Mouse (Mus musculus) thymus, postnatal 4 days (tissue): ENCODE data around the gene Olfr473.
"Not testable (repeated sequence)": the region's sequence is repeated elsewhere in the genome, so short reads cannot be mapped to it uniquely, and the experiment has no call there.

Source experiments
- DNase-seq: peaks from one replicate; pipeline ENCODE4 v3.0.0; 2021

Olfr473 gene

DNA sequence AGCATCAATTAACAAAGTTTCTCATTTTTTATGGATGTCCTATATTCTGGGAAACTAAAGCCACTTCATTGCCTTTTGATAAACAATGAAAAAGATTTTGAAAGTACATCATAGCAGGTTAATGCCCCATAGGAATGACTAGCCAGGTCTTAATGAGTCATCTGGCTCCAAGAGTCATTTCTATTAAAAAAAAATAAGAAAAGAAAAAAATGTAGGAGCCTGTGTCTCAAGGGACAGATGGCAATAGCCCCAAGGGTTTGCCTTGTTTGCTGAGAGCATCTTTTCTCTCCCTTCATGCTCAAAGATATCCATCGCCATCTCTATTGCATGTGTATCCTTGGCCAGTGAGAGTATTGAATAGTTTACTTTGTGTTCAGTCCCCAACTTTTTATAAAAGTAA, at the start of gene Olfr473:
Gene Olfr473 (plus strand): TSS at position 301 of the 400 bp plus-strand sequence.
- DNase-seq = no peak

DNA sequence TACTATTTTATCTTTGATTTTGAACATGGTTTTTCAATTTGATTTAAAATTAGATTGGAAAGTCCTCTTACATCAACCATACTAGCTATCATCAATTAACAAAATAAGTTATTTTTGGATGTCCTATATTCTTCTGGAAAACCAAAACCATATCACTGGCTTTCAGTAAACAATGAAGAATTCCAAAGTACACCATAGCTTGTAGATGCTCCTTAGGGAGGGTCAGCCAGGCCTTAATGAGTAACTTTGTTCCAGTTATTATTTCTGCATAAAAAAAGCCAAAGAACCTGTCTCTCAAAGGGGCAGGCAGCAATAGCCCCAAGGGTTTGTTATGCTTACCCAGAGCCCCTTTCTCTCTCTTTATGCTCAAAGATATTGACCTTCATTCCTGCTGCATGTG, 32.6 kb upstream of the Olfr473 start, which contains the start of gene Olfr472:
Gene Olfr472 (plus strand): TSS at position 301 of the 400 bp plus-strand sequence.
- no peak for DNase-seq

GRCm38 (mm10) chr7:107952539-107952938, 22.3 kb downstream of the Olfr473 start:
- DNase-seq = not testable (repeated sequence)

- DNase-seq = no peak
These were observed 24.1 kb downstream of the Olfr473 start, which contains the start of gene Olfr474 for GRCm38 (mm10) chr7:107954343-107954742. Olfr474 (plus strand) TSS chr7:107954643.

DNA sequence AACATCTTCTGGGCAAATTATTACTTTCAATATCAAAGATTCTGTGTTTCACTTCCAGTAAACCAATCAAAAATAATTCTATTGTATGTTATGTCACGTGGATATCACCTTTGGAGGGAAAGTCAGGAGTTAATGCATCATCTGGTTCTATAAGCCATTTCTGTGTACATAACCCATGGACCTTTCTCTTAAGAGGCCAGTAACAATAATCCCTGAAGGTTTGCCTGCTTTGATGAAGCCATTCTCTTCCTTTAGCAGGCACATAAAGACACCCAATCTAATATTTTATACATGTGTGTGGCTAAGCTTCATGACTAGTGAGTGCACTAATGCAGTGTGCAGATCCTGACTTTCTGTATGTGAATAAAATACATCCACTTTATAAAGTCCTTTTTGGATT, 34.3 kb downstream of the Olfr473 start, which contains the start of gene Olfr476:
Gene Olfr476 (plus strand): TSS at position 301 of the 400 bp plus-strand sequence.
- DNase-seq = no peak
